Mouse (Mus musculus) cerebellum, adult 11-12 months (tissue): ENCODE data around the gene Ccer2.

Experiments
- DNase-seq: peaks from one replicate; pipeline ENCODE4 v3.0.0; 2022

Gene Ccer2

GRCm38 (mm10) chr7:28756079-28756478 lies at the start of gene Ccer2:
TSS of gene Ccer2 (plus strand) at chr7:28756174.
- no peak for DNase-seq

GRCm38 (mm10) chr7:28709454-28709853 lies 46.5 kb upstream of the Ccer2 start:
- no peak for DNase-seq

GRCm38 (mm10) chr7:28710962-28711361 lies 45.0 kb upstream of the Ccer2 start:
- no peak for DNase-seq

GRCm38 (mm10) chr7:28714667-28715066 lies 41.3 kb upstream of the Ccer2 start:
- DNase-seq, result no peak

GRCm38 (mm10) chr7:28715598-28715997 lies 40.4 kb upstream of the Ccer2 start:
- DNase-seq, result no peak

- DNase-seq, result peak; percentile 54
Observed at GRCm38 (mm10) chr7:28716590-28717281, 39.2 kb upstream of the Ccer2 start, which contains the start of gene Fbxo17. TSS of gene Fbxo17 (plus strand) at chr7:28716804.

GRCm38 (mm10) chr7:28717726-28718125 lies 38.2 kb upstream of the Ccer2 start:
- DNase-seq, result no peak

GRCm38 (mm10) chr7:28719159-28719558 lies 36.8 kb upstream of the Ccer2 start:
- DNase-seq, result no peak

- no peak for DNase-seq
Observed at GRCm38 (mm10) chr7:28719650-28720049, 36.3 kb upstream of the Ccer2 start.

GRCm38 (mm10) chr7:28720753-28721537 lies 35.0 kb upstream of the Ccer2 start:
- DNase-seq, result no peak

- no peak for DNase-seq
Observed at GRCm38 (mm10) chr7:28722079-28722478, 33.9 kb upstream of the Ccer2 start.

GRCm38 (mm10) chr7:28724613-28725012 lies 31.4 kb upstream of the Ccer2 start:
- DNase-seq, result no peak

GRCm38 (mm10) chr7:28726600-28726999 lies 29.4 kb upstream of the Ccer2 start:
- peak; percentile 80 for DNase-seq

GRCm38 (mm10) chr7:28727649-28728340 lies 28.2 kb upstream of the Ccer2 start:
- DNase-seq, result no peak

- DNase-seq, result peak; percentile 78
Observed at GRCm38 (mm10) chr7:28732341-28733142, 23.4 kb upstream of the Ccer2 start.

GRCm38 (mm10) chr7:28733211-28733610 lies 22.8 kb upstream of the Ccer2 start:
- DNase-seq, result no peak

- DNase-seq, result no peak
Observed at GRCm38 (mm10) chr7:28735701-28736100, 20.3 kb upstream of the Ccer2 start.

- peak; percentile 57 for DNase-seq
Observed at GRCm38 (mm10) chr7:28739829-28740228, 16.1 kb upstream of the Ccer2 start.

- DNase-seq, result no peak
Observed at GRCm38 (mm10) chr7:28740949-28741348, 15.0 kb upstream of the Ccer2 start.

GRCm38 (mm10) chr7:28741368-28741708 lies 14.6 kb upstream of the Ccer2 start:
- no peak for DNase-seq

GRCm38 (mm10) chr7:28741709-28742438 lies 14.1 kb upstream of the Ccer2 start, which contains the start of the genes Mrps12 and Sars2:
TSS of gene Mrps12 (minus strand) at chr7:28741820.
TSS of gene Sars2 (plus strand) at chr7:28741992.
- DNase-seq, result peak; percentile 96

- peak; percentile 6 for DNase-seq
Observed at GRCm38 (mm10) chr7:28749935-28750334, 6.0 kb upstream of the Ccer2 start.
